Mouse (Mus musculus): Measurements from ENCODE around the gene Saa2.
"Not testable (repeated sequence)": the region's sequence is repeated elsewhere in the genome, so short reads cannot be mapped to it uniquely, and the experiment has no call there.

- not testable (repeated sequence) for TF ChIP-seq EP300, CTCF (IDR thresholded peaks at IDR 0.05; ENCODE audit: low read depth)
These were observed 8.7 kb upstream of the Saa2 start, which contains the start of gene Saa1 for GRCm38 (mm10) chr7:46742880-46743279.

Data from liver, postnatal 0 days (tissue).